Mouse (Mus musculus) kidney, adult 2 months (tissue): Measurements from ENCODE around the gene Catip. TPM values are rescaled to one million over a fixed set of nuclear protein-coding genes. Genes with fewer than 3 reads are reported as not detected.

Experiments used
- DNase-seq: peaks from one replicate; pipeline ENCODE4 v3.0.0; 2021
- H3K27ac ChIP-seq: fragments of 200-500 bp; 2 replicates; pipeline ENCODE4 v1.5.1; 2012; ENCODE audit warnings: low read depth, low read length, control low read depth, inconsistent platforms; ENCODE audit not compliant: insufficient read depth
- H3K27me3 ChIP-seq: fragments of 200-500 bp; replicated peaks from 2 replicates; pipeline ENCODE4 v1.6.1; 2012; ENCODE audit warnings: mild to moderate bottlenecking, moderate library complexity, low read length, inconsistent platforms; ENCODE audit not compliant: control insufficient read depth, insufficient read depth
- H3K36me3 ChIP-seq: fragments of 200-500 bp; 2 replicates; pipeline ENCODE4 v1.6.1; 2012; ENCODE audit warnings: mild to moderate bottlenecking, moderate library complexity, low read length, inconsistent platforms; ENCODE audit not compliant: control insufficient read depth, insufficient read depth
- H3K4me1 ChIP-seq: fragments of 200-500 bp; 2 replicates; pipeline ENCODE4 v1.6.1; 2011; ENCODE audit warnings: low read length; ENCODE audit not compliant: control insufficient read depth, insufficient read depth
- H3K4me3 ChIP-seq: fragments of 200-500 bp; 2 replicates; pipeline ENCODE4 v1.5.1; 2011; ENCODE audit warnings: mild to moderate bottlenecking, low read depth, low read length, control low read depth; ENCODE audit not compliant: insufficient read depth
- CTCF ChIP-seq: fragments of 200-500 bp; conservative IDR thresholded peaks from 2 replicates; pipeline ENCODE4 v1.5.1; 2011; ENCODE audit warnings: low read depth, mild to moderate bottlenecking, control low read depth, low read length, moderate library complexity, mixed read lengths; ENCODE audit not compliant: insufficient read depth, insufficient read length
- POLR2A ChIP-seq: fragments of 200-500 bp; IDR thresholded peaks from one replicate; pipeline ENCODE4 v1.6.1; 2011; ENCODE audit warnings: low read depth, low read length, control low read depth
- WGBS: fragments of 180-500 bp; shearing (Covaris S2); methylation state at CpG from one replicate; pipeline ENCODE4 v1.1.7; 2018; 5-methylcytosine and 5-hydroxymethylcytosine counted together
- polyA plus RNA-seq: library from polyadenylated mRNA; depleted of rRNA; stranded (reverse); fragments of >200 nt; gene quantifications from 2 replicates; pipeline ENCODE4 v1.2.3, GENCODE M21; 2012

The Catip gene
- polyA plus RNA-seq, 1 experiment, result 0.33 TPM

DNA sequence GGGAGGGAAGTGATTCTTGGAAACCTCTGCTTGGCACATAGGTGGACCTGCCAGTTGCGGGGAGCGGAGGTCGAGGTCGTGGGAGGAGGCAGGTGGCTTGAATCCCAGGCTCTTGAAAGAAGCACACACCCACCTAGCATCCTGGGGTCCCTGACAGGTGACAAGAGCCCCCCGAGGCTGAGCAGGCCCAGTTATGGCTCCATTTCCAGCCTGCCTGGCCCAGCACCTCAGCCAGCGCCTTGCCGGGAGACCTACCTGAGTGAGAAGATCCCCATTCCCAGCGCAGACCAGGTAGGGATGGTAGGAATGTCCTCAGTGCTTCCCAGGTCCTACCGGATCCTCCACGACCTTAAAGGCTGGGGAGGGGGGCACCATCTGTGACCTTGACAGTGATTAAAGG is 13.7 kb downstream of the Catip start:
- Histone ChIP-seq H3K27ac (no peak overlapping the region), H3K4me3 (0 out of 2 replicates have a peak overlapping the region, but pooled peaks have one; percentile 1), H3K4me1 (no peaks in the 10 kb centered on the region), H3K36me3 (no peaks in the 10 kb centered on the region), H3K27me3 (no peaks in the 10 kb centered on the region)
- TF ChIP-seq POLR2A, result no peak
- TF ChIP-seq CTCF, result no peak
- WGBS, result 71% methylated on average over 10 of the region's 10 CpGs
- DNase-seq, result no peak

DNA sequence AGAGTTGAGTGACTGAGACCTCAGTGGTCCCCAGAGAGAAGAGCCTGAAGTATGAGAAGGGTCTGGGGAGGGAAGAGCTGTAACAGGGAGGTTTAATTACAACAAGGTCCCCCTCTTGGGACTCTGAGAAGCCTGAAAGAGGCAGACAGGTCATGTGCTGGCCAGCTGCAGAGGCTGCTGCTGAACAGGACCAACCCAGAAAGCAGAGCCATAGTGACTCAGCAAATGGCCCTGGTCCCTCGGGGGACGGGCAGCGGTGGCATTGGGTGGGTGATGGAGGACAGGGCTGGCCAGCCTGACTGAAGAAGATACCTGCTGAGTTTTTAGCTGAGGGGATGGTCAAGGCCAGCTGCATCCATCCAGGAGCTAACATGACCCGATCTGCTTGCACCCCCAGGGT is 14.5 kb downstream of the Catip start:
- no peak overlapping the region for H3K4me3 ChIP-seq
- TF ChIP-seq POLR2A (no peak), CTCF (no peak)
- DNase-seq, result peak; percentile 20
- no peaks in the 10 kb centered on the region for H3K4me1 ChIP-seq
- no peaks in the 10 kb centered on the region for H3K27me3 ChIP-seq
- 73% methylated on average over 4 of the region's 4 CpGs for WGBS
- no peak overlapping the region for H3K27ac ChIP-seq
- no peaks in the 10 kb centered on the region for H3K36me3 ChIP-seq

DNA sequence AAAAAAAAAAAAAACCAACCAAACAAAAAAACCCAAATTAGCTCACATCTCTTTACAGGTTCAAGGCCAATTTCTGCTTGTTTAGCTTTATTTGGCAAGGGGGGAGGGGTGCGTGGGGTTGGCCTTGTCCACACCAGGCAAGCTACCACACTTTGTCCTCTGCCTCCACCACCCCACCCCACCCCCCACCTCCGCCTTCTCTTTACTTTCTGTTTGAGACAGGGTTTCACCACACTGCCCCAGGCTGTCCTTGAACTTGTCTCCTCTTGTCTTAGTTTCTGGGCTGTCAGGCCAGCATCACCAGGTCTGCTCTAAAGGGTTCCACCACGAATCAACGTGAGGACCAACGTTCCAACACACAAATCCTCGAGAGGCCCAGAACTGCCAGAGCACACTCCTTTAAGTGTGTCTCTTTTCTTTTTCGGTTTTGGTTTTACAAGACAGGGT is 17.2 kb downstream of the Catip start:
- H3K27me3 ChIP-seq, result no peaks in the 10 kb centered on the region
- no peak for DNase-seq
- 85% methylated on average over 7 of the region's 7 CpGs for WGBS
- TF ChIP-seq CTCF (no peak), POLR2A (no peak)
- no peak overlapping the region for H3K27ac ChIP-seq
- H3K36me3 ChIP-seq, result no peaks in the 10 kb centered on the region
- H3K4me3 ChIP-seq, result no peak overlapping the region
- H3K4me1 ChIP-seq, result no peaks in the 10 kb centered on the region

DNA sequence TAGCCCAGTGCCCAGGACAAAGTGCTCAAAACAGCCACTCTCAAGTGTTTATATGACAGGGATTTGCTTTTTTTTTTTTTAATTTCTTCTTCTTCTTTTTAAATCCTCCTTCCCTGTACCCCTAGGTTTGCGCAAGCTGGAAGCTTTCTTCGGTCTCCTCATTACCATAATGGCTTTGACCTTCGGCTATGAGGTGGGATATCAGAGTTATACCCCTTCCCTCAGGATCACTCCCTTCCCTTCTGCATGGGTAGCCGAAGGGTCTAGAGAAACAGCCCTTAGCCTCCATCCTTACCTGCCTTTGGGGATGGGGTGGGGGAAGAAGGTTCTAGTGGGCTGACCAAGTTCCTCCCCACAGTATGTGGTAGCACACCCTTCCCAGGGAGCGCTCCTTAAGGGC is 18.6 kb downstream of the Catip start:
- TF ChIP-seq POLR2A (no peak), CTCF (no peak)
- Histone ChIP-seq H3K4me1 (no peaks in the 10 kb centered on the region), H3K4me3 (no peak overlapping the region), H3K36me3 (no peaks in the 10 kb centered on the region), H3K27me3 (no peaks in the 10 kb centered on the region), H3K27ac (no peak overlapping the region)
- WGBS, result 85% methylated on average over 5 of the region's 5 CpGs
- DNase-seq, result no peak

DNA sequence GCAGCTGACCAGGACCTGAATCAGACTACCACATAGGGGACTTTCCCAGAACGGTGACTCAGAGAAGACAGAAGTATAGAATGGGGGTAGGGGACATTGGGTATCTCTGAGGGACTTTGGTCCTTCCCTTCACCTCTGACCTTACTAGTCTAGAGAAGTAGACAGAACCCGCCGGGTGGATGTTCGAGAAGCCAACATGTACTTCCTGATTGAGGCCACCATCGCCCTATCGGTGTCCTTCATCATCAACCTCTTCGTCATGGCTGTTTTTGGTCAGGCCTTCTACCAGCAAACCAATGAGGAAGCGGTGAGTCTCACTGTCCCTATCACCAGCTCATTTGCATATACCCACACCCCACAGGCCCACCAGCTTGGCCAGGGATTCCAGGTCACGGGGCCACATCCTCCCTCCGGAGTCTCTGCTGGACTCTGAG is 19.7 kb downstream of the Catip start:
- DNase-seq, result no peak
- no peaks in the 10 kb centered on the region for H3K36me3 ChIP-seq
- no peaks in the 10 kb centered on the region for H3K4me1 ChIP-seq
- TF ChIP-seq CTCF (no peak), POLR2A (no peak)
- 91% methylated on average over 10 of the region's 10 CpGs for WGBS
- H3K27ac ChIP-seq, result no peak overlapping the region
- no peak overlapping the region for H3K4me3 ChIP-seq
- H3K27me3 ChIP-seq, result no peaks in the 10 kb centered on the region

DNA sequence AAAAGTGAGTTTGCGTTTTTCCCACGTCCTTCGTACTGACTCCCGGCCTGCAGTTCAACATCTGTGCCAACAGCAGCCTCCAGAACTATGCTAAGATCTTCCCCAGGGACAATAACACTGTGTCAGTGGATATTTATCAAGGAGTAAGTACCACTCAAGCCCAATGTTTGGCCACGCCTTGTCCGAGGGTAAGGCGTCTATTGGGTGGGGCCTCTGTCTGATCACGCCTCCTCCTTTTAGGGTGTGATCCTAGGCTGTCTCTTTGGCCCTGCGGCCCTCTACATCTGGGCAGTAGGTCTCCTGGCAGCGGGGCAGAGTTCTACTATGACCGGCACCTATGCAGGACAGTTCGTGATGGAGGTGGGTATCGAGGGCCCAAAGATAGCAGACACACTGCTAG is 21.5 kb downstream of the Catip start:
- H3K27me3 ChIP-seq, result no peaks in the 10 kb centered on the region
- H3K27ac ChIP-seq, result no peak overlapping the region
- no peak for DNase-seq
- no peak overlapping the region for H3K4me3 ChIP-seq
- peaks cover 4% of the 10 kb centered on the region; the same call in 1 of the 2 replicates for H3K4me1 ChIP-seq
- WGBS, result 83% methylated on average over 13 of the region's 13 CpGs
- H3K36me3 ChIP-seq, result no peaks in the 10 kb centered on the region
- TF ChIP-seq CTCF (no peak), POLR2A (no peak)

DNA sequence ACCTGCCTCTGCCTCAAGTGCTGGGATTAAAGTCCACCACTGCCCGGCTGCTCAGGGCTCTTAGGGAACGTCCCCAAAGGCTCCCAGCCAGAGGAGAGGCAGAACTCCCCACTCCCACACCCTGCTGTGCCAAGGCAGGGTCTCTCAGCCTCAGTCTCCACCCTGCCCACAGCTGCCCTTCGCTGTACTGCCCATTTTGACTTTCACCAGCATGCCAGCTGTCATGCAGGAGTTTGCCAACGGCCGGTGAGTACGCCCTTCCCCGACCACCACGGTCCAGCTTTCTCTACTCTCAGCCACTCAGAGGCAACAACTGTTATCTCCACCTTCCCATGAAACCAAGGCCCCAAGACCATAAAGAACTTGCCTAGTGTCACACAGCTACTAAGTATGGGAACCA is 22.6 kb downstream of the Catip start:
- Histone ChIP-seq H3K4me1 (peaks cover 4% of the 10 kb centered on the region; the same call in 1 of the 2 replicates), H3K36me3 (no peaks in the 10 kb centered on the region), H3K4me3 (no peak overlapping the region), H3K27ac (no peak overlapping the region), H3K27me3 (no peaks in the 10 kb centered on the region)
- 86% methylated on average over 8 of the region's 8 CpGs for WGBS
- DNase-seq, result no peak
- TF ChIP-seq CTCF (no peak), POLR2A (no peak)

DNA sequence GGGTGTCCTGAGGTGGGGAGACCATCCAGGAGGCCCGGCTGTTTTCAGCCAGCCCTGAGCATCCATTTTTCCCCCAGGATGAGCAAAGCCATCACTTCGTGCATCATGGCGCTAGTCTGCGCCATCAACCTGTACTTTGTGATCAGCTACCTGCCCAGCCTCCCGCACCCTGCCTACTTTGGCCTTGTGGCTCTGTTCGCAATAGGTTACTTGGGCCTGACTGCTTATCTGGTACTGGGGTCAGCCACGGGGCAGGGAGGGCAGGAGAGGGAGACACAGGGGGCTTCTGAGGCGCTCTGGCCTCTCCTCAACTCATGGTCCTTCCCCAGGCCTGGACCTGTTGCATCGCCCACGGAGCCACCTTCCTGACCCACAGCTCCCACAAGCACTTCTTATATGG is 23.2 kb downstream of the Catip start:
- DNase-seq, result no peak
- Histone ChIP-seq H3K4me3 (no peak overlapping the region), H3K27ac (no peak overlapping the region), H3K36me3 (no peaks in the 10 kb centered on the region), H3K27me3 (no peaks in the 10 kb centered on the region), H3K4me1 (peaks cover 4% of the 10 kb centered on the region; the same call in 1 of the 2 replicates)
- no peak for TF ChIP-seq POLR2A
- TF ChIP-seq CTCF, result no peak
- WGBS, result 94% methylated on average over 10 of the region's 10 CpGs
